Mouse (Mus musculus) forebrain, embryonic 10.5 days (tissue): Measurements from ENCODE around the gene Mroh3. TPM values are rescaled to one million over a fixed set of nuclear protein-coding genes. Genes with fewer than 3 reads are reported as not detected.

Experiments used
- DNase-seq: peaks from one replicate; pipeline ENCODE4 v3.0.0-alpha.2; 2017; ENCODE audit warnings: low spot score; ENCODE audit errors: extremely low spot score
- H3K27ac ChIP-seq: fragments of 300-500 bp; sonication (generic); 2 replicates; pipeline ENCODE4 v1.5.1; 2016; ENCODE audit warnings: mild to moderate bottlenecking
- H3K27me3 ChIP-seq: fragments of 300-500 bp; sonication (generic); 2 replicates; pipeline ENCODE4 v1.6.1; 2016; ENCODE audit warnings: mild to moderate bottlenecking; ENCODE audit not compliant: poor library complexity, severe bottlenecking
- H3K36me3 ChIP-seq: fragments of 300-500 bp; sonication (generic); replicated peaks from 2 replicates; pipeline ENCODE4 v1.6.1; 2016; ENCODE audit warnings: mild to moderate bottlenecking, moderate library complexity
- H3K4me1 ChIP-seq: fragments of 300-500 bp; sonication (generic); 2 replicates; pipeline ENCODE4 v1.6.1; 2016
- H3K4me3 ChIP-seq: fragments of 300-500 bp; sonication (generic); 2 replicates; pipeline ENCODE4 v1.5.1; 2016; ENCODE audit warnings: mild to moderate bottlenecking, moderate library complexity
- H3K9me3 ChIP-seq: fragments of 300-500 bp; sonication (generic); 2 replicates; pipeline ENCODE4 v1.6.1; 2016; ENCODE audit warnings: mild to moderate bottlenecking, moderate library complexity
- WGBS: fragments of 180-500 bp; shearing (Covaris S2); methylation state at CpG from one replicate; pipeline ENCODE4 v1.1.7; 2016; 5-methylcytosine and 5-hydroxymethylcytosine counted together
- polyA plus RNA-seq: library from polyadenylated mRNA; unstranded; fragments of >200 nt; fragmentation: Nextera tagmentation; extraction: Ambion mirVana; gene quantifications from 2 replicates; pipeline ENCODE4 v1.2.1, GENCODE M21; 2016

Gene Mroh3
- polyA plus RNA-seq, 1 experiment from 2014 or later = 0.27 TPM

GRCm38 (mm10) chr1:136139990-136140640, 72.5 kb downstream of the Mroh3 start:
- peak overlapping the region; percentile 93 for H3K27ac ChIP-seq
- H3K4me3 ChIP-seq = peak overlapping the region; percentile 66
- peaks cover 7% of the 10 kb centered on the region for H3K36me3 ChIP-seq
- no peaks in the 10 kb centered on the region for H3K9me3 ChIP-seq
- H3K27me3 ChIP-seq = peaks cover 37% of the 10 kb centered on the region
- peak; percentile 72 for DNase-seq
- H3K4me1 ChIP-seq = peaks cover 94% of the 10 kb centered on the region
- WGBS = under 1% methylated on average over 32 of the region's 32 CpGs

- H3K27me3 ChIP-seq = peaks cover 55% of the 10 kb centered on the region
- H3K4me3 ChIP-seq = no peak overlapping the region
- WGBS = 39% methylated on average over 10 of the region's 10 CpGs
- no peak for DNase-seq
- H3K36me3 ChIP-seq = no peaks in the 10 kb centered on the region
- peaks cover 100% of the 10 kb centered on the region for H3K4me1 ChIP-seq
- H3K9me3 ChIP-seq = no peaks in the 10 kb centered on the region
- peak overlapping the region; percentile 69 for H3K27ac ChIP-seq
These were observed 74.3 kb downstream of the Mroh3 start for GRCm38 (mm10) chr1:136138191-136138830.

DNA sequence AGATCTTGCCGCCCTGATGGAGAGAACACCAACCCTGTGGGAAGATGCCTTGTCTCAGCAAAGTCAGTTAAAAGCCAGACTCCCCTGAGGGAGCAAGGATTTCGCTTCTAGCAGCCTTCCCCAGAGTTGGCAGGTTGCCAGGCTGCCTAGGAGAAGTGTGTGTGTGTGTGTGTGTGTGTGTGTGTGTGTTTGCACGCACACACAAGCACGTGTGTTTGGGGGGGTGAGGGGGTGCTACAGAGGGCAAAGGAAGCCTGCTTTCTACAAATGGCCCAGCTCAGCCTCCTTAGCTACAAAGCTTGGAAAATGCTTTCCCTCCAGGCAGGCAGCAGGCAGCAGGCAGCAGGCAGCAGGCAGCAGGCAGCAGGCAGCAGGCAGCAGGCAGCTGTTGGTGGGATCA, 75.1 kb downstream of the Mroh3 start:
- no peaks in the 10 kb centered on the region for H3K9me3 ChIP-seq
- H3K4me1 ChIP-seq = peaks cover 100% of the 10 kb centered on the region
- DNase-seq = peak; percentile 33
- 9% methylated on average over 4 of the region's 4 CpGs for WGBS
- H3K36me3 ChIP-seq = no peaks in the 10 kb centered on the region
- H3K27ac ChIP-seq = peak overlapping the region; percentile 69
- H3K27me3 ChIP-seq = peaks cover 62% of the 10 kb centered on the region
- peak overlapping the region; percentile 10; the same call in 1 of the 2 replicates for H3K4me3 ChIP-seq

GRCm38 (mm10) chr1:136137071-136137531, 75.5 kb downstream of the Mroh3 start:
- DNase-seq = no peak
- H3K27me3 ChIP-seq = peaks cover 67% of the 10 kb centered on the region

GRCm38 (mm10) chr1:136136547-136136946, 76.1 kb downstream of the Mroh3 start:
- H3K36me3 ChIP-seq = no peaks in the 10 kb centered on the region
- H3K27ac ChIP-seq = peak overlapping the region; percentile 69; the same call in 1 of the 2 replicates
- no peak overlapping the region for H3K4me3 ChIP-seq
- H3K4me1 ChIP-seq = peaks cover 100% of the 10 kb centered on the region
- H3K27me3 ChIP-seq = peaks cover 69% of the 10 kb centered on the region
- no peak for DNase-seq
- H3K9me3 ChIP-seq = no peaks in the 10 kb centered on the region
- 43% methylated on average over 4 of the region's 4 CpGs for whole genome bisulfite sequencing

More at GRCm38 (mm10) chr1:136137071-136137531, 75.5 kb downstream of the Mroh3 start:
- Histone ChIP-seq H3K9me3 (no peaks in the 10 kb centered on the region), H3K36me3 (no peaks in the 10 kb centered on the region), H3K4me3 (peak overlapping the region; percentile 10; the same call in 1 of the 2 replicates), H3K27ac (peak overlapping the region; percentile 69; the same call in 1 of the 2 replicates), H3K4me1 (peaks cover 100% of the 10 kb centered on the region)
- 23% methylated on average over 7 of the region's 7 CpGs for whole genome bisulfite sequencing

DNA sequence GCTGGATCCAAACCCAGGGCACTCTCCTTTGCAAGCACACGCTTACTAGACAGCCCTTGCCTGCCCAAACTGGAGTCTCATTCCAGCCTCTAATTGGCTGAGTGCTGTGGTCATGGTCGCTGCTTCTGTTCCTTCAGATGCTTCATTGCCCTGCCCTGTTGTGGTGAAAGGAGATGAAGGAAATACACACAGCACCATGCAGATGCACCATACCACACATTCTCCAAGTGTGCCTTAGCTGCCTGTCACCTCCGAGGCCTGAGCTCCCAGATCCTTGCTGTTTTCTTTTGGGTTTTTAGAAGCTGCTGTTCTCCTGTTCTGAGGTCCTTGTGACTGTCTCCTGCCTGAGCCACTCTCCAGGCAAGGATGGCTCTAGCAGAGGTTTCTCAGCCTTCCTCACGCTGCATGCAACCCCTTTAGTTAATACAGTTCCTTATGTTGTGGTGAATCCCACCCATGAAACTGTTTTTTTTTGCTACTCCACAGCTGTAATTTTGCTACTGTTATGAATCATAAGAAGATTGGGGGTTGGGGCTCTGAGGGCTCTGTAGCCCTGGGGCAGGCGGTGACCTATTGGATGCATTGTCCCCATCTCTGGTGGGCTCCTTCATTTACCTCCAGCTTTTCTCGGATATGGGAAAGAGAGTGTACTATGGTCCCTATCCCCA, 76.7 kb downstream of the Mroh3 start:
- H3K4me1 ChIP-seq = peaks cover 99% of the 10 kb centered on the region
- no peak for DNase-seq
- no peak overlapping the region for H3K4me3 ChIP-seq
- WGBS = 66% methylated on average over 6 of the region's 6 CpGs
- H3K36me3 ChIP-seq = no peaks in the 10 kb centered on the region
- no peaks in the 10 kb centered on the region for H3K9me3 ChIP-seq
- peaks cover 64% of the 10 kb centered on the region for H3K27me3 ChIP-seq
- H3K27ac ChIP-seq = no peak overlapping the region

DNA sequence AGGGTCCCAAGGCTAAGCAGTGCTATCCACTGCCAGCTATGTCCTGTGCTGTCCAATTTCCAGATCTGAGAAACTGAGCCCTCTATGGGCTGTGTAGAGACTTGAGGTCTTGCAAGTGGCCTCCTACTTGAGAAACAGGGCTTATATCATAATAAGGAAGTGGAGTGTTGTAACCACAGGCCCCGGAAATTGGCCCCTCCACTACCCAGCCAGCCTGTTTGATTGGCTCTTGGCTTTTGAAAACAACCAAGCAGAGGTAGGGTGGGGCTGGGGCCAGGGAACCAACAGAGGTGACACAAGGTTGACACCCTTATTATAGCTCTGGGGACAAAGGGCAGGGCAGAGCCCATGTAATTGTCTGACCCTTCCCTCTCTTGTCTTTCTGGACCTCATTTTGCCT, 77.6 kb downstream of the Mroh3 start:
- Histone ChIP-seq H3K9me3 (no peaks in the 10 kb centered on the region), H3K27me3 (peaks cover 72% of the 10 kb centered on the region), H3K27ac (0 out of 2 replicates have a peak overlapping the region, but pooled peaks have one; percentile 35), H3K4me1 (peaks cover 99% of the 10 kb centered on the region), H3K36me3 (no peaks in the 10 kb centered on the region), H3K4me3 (no peak overlapping the region)
- 56% methylated on average over 1 of the region's 1 CpGs for WGBS
- no peak for DNase-seq

GRCm38 (mm10) chr1:136134547-136134946, 78.1 kb downstream of the Mroh3 start:
- Histone ChIP-seq H3K9me3 (no peaks in the 10 kb centered on the region), H3K27me3 (peaks cover 77% of the 10 kb centered on the region), H3K4me3 (no peak overlapping the region), H3K27ac (peak overlapping the region; percentile 35; the same call in 1 of the 2 replicates), H3K4me1 (peaks cover 98% of the 10 kb centered on the region), H3K36me3 (no peaks in the 10 kb centered on the region)
- no peak for DNase-seq
- 72% methylated on average over 2 of the region's 2 CpGs for WGBS

- WGBS = 36% methylated on average over 13 of the region's 13 CpGs
- no peak for DNase-seq
These were observed 78.9 kb downstream of the Mroh3 start for GRCm38 (mm10) chr1:136133570-136134240.

GRCm38 (mm10) chr1:136132386-136133201, 80.0 kb downstream of the Mroh3 start:
- H3K4me1 ChIP-seq = peaks cover 87% of the 10 kb centered on the region

More at GRCm38 (mm10) chr1:136133570-136134240, 78.9 kb downstream of the Mroh3 start:
- Histone ChIP-seq H3K4me1 (peaks cover 98% of the 10 kb centered on the region), H3K27ac (peak overlapping the region; percentile 92; the same call in 1 of the 2 replicates), H3K36me3 (no peaks in the 10 kb centered on the region), H3K4me3 (peak overlapping the region; percentile 92; the same call in 1 of the 2 replicates), H3K27me3 (peaks cover 80% of the 10 kb centered on the region), H3K9me3 (no peaks in the 10 kb centered on the region)

More at GRCm38 (mm10) chr1:136132386-136133201, 80.0 kb downstream of the Mroh3 start:
- 29% methylated on average over 10 of the region's 10 CpGs for WGBS
- Histone ChIP-seq H3K4me3 (peak overlapping the region; percentile 92), H3K36me3 (no peaks in the 10 kb centered on the region), H3K9me3 (no peaks in the 10 kb centered on the region), H3K27me3 (peaks cover 74% of the 10 kb centered on the region), H3K27ac (peak overlapping the region; percentile 92)
- no peak for DNase-seq
